Mouse (Mus musculus): ENCODE data around the gene Eefsec. TPM values are rescaled to one million over a fixed set of nuclear protein-coding genes. Genes with fewer than 3 reads are reported as not detected.

Eefsec gene
- polyA plus RNA-seq, 1 experiment, result 10.0 TPM

- TF ChIP-seq CTCF (IDR thresholded peaks at IDR 0.05; ENCODE audit: low read depth, low read length) (no peak), POLR2A (IDR thresholded peaks at IDR 0.05; ENCODE audit: borderline replicate concordance, low read depth, low read length) (no peak)
- no peak overlapping the region for H3K27ac ChIP-seq (ENCODE audit: insufficient read depth, low read depth, low read length)
- H3K4me3 ChIP-seq (ENCODE audit: insufficient read depth, low read length), result no peak overlapping the region
- no peaks in the 10 kb centered on the region for H3K4me1 ChIP-seq (ENCODE audit: control insufficient read depth, insufficient read depth, low read length)
Observed at GRCm38 (mm10) chr6:88251798-88252478, 194.4 kb downstream of the Eefsec start.

DNA sequence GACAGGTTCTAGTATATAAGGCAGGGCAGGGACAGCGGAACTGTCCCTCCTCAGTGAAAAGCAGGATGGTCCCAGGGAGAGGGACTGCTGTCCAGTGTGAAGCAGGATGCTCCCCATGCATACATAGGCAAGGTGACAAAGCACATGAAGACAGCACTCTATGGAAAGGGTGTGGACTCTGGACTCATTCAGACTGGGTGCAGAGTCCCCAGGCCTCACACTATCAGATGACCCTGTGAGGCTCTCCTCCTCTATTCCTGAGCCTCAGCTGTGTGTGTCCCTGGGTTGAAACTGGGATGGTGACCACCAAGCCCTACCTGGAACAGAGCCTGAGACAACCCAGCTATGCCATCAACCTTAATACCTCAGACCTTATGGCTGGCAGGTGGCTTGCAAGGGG lies 194.9 kb downstream of the Eefsec start:
- Histone ChIP-seq H3K27ac (ENCODE audit: insufficient read depth, low read depth, low read length) (no peak overlapping the region), H3K4me3 (ENCODE audit: insufficient read depth, low read length) (no peak overlapping the region), H3K4me1 (ENCODE audit: control insufficient read depth, insufficient read depth, low read length) (no peaks in the 10 kb centered on the region)
- TF ChIP-seq POLR2A (IDR thresholded peaks at IDR 0.05; ENCODE audit: borderline replicate concordance, low read depth, low read length), result no peak
- no peak for TF ChIP-seq CTCF (IDR thresholded peaks at IDR 0.05; ENCODE audit: low read depth, low read length)

DNA sequence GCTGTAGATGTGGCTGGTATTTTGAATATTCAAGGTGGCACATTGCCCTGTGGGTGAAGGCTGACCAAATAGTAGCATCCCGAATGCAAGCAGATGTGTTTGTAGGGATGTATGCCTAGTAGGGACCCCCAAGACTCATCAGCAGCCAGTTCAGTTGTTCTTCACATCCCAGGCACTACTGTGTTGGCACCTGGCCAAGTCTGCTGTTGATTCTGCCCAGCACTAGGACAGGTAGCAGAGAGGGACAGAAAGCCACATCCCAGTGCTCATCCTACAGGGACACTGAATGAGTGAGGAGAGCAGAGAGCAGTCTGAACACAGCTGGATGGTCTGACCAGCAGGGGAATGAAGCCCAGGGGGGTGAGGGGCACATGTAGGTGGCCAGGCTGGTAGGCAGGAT lies 197.1 kb downstream of the Eefsec start:
- Histone ChIP-seq H3K4me3 (ENCODE audit: insufficient read depth, low read length) (no peak overlapping the region), H3K27ac (ENCODE audit: insufficient read depth, low read depth, low read length) (no peak overlapping the region), H3K4me1 (ENCODE audit: control insufficient read depth, insufficient read depth, low read length) (no peaks in the 10 kb centered on the region)
- TF ChIP-seq CTCF (IDR thresholded peaks at IDR 0.05; ENCODE audit: low read depth, low read length) (no peak), POLR2A (IDR thresholded peaks at IDR 0.05; ENCODE audit: borderline replicate concordance, low read depth, low read length) (no peak)

- TF ChIP-seq CTCF (IDR thresholded peaks at IDR 0.05; ENCODE audit: low read depth, low read length), result peak; percentile 22; the same call in 1 of the 2 replicates
- no peak for TF ChIP-seq POLR2A (IDR thresholded peaks at IDR 0.05; ENCODE audit: borderline replicate concordance, low read depth, low read length)
- no peak overlapping the region for H3K27ac ChIP-seq (ENCODE audit: insufficient read depth, low read depth, low read length)
Observed at GRCm38 (mm10) chr6:88242604-88243003, 203.7 kb downstream of the Eefsec start.

DNA sequence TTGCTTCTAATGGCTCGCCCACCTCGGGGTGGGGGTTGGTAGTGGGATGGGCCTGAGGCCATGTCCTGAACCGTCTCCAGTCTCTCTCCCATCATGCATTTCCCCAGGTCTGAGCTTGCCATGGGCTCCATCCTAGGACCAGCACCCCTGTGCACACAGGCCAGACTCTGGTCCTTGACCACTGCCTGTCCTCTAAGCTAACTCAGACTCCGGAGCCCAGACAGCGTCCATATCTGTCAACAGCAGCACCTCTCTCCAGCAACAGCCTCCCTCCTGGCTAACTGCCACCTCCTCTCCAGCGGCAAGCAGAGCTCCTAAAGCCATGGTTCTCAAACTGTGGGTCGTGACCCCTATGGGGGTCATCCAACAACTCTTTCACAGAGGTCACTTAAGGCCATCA lies 209.8 kb downstream of the Eefsec start:
- TF ChIP-seq CTCF (IDR thresholded peaks at IDR 0.05; ENCODE audit: low read depth, low read length) (no peak), POLR2A (IDR thresholded peaks at IDR 0.05; ENCODE audit: borderline replicate concordance, low read depth, low read length) (no peak)
- Histone ChIP-seq H3K4me1 (ENCODE audit: control insufficient read depth, insufficient read depth, low read length) (no peaks in the 10 kb centered on the region), H3K27ac (ENCODE audit: insufficient read depth, low read depth, low read length) (no peak overlapping the region), H3K4me3 (ENCODE audit: insufficient read depth, low read length) (no peak overlapping the region)

More at GRCm38 (mm10) chr6:88242604-88243003, 203.7 kb downstream of the Eefsec start:
- no peak overlapping the region for H3K4me3 ChIP-seq (ENCODE audit: insufficient read depth, low read length)
- no peaks in the 10 kb centered on the region for H3K4me1 ChIP-seq (ENCODE audit: control insufficient read depth, insufficient read depth, low read length)

- no peak overlapping the region for H3K27ac ChIP-seq (ENCODE audit: insufficient read depth, low read depth, low read length)
- TF ChIP-seq POLR2A (IDR thresholded peaks at IDR 0.05; ENCODE audit: borderline replicate concordance, low read depth, low read length) (no peak), CTCF (IDR thresholded peaks at IDR 0.05; ENCODE audit: low read depth, low read length) (no peak)
- H3K4me1 ChIP-seq (ENCODE audit: control insufficient read depth, insufficient read depth, low read length), result no peaks in the 10 kb centered on the region
- no peak overlapping the region for H3K4me3 ChIP-seq (ENCODE audit: insufficient read depth, low read length)
Observed at GRCm38 (mm10) chr6:88235983-88236382, 210.4 kb downstream of the Eefsec start.

DNA sequence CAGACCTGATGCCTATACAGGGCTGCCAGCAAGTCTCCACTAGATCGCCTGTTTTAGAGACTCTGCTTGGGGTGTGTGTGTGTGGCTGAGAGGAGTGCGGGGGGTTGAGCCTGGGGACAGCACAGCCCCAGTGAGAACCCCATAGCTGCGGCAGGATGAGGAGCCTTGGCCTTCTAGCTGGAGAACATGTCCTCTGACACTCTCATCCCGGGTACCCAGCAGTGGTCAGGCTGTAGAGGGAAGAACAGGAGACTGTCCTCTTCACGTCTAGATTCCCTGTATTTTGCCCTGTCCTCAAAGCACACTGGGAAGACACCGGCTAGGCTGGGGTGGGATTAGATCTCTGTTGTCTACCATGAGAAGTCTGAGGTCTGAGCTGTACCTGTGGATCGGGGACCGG lies 210.9 kb downstream of the Eefsec start:
- Histone ChIP-seq H3K4me3 (ENCODE audit: insufficient read depth, low read length) (no peak overlapping the region), H3K4me1 (ENCODE audit: control insufficient read depth, insufficient read depth, low read length) (no peaks in the 10 kb centered on the region), H3K27ac (ENCODE audit: insufficient read depth, low read depth, low read length) (no peak overlapping the region)
- TF ChIP-seq POLR2A (IDR thresholded peaks at IDR 0.05; ENCODE audit: borderline replicate concordance, low read depth, low read length) (no peak), CTCF (IDR thresholded peaks at IDR 0.05; ENCODE audit: low read depth, low read length) (no peak)

DNA sequence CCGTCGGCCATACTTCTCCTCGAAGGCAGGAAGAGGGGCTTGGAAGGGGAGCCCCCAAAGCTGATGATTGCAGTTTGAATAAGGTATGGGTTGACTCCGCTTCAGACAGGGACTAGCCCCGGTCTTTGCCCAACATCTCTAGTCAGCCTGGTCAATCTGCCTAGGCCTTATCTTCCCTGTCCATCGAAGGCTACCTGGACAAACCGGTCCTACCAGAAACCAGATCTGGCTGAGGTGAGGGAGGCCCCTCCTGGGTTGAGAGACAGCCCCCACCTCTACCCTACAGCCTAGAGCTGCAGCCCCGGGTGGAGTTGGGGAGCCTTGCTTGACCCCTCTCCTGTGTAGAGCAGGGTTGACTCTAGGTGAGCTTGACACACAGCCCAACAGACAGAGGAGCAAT lies 212.3 kb downstream of the Eefsec start:
- TF ChIP-seq CTCF (IDR thresholded peaks at IDR 0.05; ENCODE audit: low read depth, low read length) (no peak), POLR2A (IDR thresholded peaks at IDR 0.05; ENCODE audit: borderline replicate concordance, low read depth, low read length) (no peak)
- no peak overlapping the region for H3K4me3 ChIP-seq (ENCODE audit: insufficient read depth, low read length)
- no peak overlapping the region for H3K27ac ChIP-seq (ENCODE audit: insufficient read depth, low read depth, low read length)
- H3K4me1 ChIP-seq (ENCODE audit: control insufficient read depth, insufficient read depth, low read length), result no peaks in the 10 kb centered on the region

- no peak overlapping the region for H3K4me3 ChIP-seq (ENCODE audit: insufficient read depth, low read length)
- no peaks in the 10 kb centered on the region for H3K4me1 ChIP-seq (ENCODE audit: control insufficient read depth, insufficient read depth, low read length)
- no peak overlapping the region for H3K27ac ChIP-seq (ENCODE audit: insufficient read depth, low read depth, low read length)
- TF ChIP-seq CTCF (IDR thresholded peaks at IDR 0.05; ENCODE audit: low read depth, low read length), result no peak
- TF ChIP-seq POLR2A (IDR thresholded peaks at IDR 0.05; ENCODE audit: borderline replicate concordance, low read depth, low read length), result no peak
Observed at GRCm38 (mm10) chr6:88232221-88232620, 214.1 kb downstream of the Eefsec start.

DNA sequence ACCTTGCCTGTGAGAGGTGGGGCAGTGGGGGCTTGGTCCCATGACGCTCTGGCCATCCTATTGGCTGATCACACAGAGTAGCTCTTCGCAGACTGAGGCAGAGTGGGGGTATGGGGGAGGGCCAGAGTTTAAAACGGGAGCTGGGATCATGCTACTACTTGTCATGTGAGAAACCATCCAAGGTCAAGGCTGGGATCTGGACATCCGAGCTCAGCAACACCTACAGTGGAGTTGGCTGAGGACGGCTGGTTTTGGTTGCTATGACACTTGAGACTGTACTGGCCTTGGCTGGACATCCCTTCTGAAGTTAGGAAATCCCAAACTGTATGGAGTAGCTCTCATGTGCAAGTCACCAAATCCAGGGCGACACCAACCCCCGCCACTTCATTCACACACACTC lies 214.5 kb downstream of the Eefsec start:
- H3K27ac ChIP-seq (ENCODE audit: insufficient read depth, low read depth, low read length), result no peak overlapping the region
- TF ChIP-seq POLR2A (IDR thresholded peaks at IDR 0.05; ENCODE audit: borderline replicate concordance, low read depth, low read length), result no peak
- TF ChIP-seq CTCF (IDR thresholded peaks at IDR 0.05; ENCODE audit: low read depth, low read length), result no peak
- H3K4me1 ChIP-seq (ENCODE audit: control insufficient read depth, insufficient read depth, low read length), result no peaks in the 10 kb centered on the region
- H3K4me3 ChIP-seq (ENCODE audit: insufficient read depth, low read length), result no peak overlapping the region

Data from bone marrow macrophage, adult 2 months (primary cell).